Mouse (Mus musculus) kidney, postnatal 10 days (tissue): ENCODE results near the gene Svopl.
A peak's percentile ranks its signal among the peaks of the same experiment; 100 is the strongest.

Experiments used
- DNase-seq: peaks from one replicate; pipeline ENCODE4 v3.0.0; 2021; ENCODE audit warnings: mixed read lengths

Gene Svopl

DNA sequence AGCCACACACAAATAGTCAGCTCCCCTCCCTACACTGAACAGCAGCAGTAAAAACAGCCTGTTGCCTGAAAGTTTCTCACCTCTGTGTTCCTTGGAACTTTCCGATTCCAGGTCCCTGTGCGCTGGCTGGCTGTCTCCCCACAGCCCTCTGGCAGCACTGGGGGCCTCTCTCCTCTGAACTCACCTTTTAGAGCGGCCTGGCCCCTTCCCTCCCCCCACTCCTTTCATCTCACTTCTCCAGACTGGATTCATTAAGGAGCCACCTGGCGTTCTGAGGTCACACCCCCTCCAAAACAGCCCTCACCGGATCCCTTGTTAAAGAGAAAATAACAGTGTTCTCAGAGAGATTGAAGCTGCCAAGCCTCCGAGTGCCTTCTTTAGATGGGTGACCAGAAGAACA, at the start of gene Svopl:
Svopl (minus strand) TSS at position 159 of the 400 bp plus-strand sequence.
- DNase-seq: no peak

DNA sequence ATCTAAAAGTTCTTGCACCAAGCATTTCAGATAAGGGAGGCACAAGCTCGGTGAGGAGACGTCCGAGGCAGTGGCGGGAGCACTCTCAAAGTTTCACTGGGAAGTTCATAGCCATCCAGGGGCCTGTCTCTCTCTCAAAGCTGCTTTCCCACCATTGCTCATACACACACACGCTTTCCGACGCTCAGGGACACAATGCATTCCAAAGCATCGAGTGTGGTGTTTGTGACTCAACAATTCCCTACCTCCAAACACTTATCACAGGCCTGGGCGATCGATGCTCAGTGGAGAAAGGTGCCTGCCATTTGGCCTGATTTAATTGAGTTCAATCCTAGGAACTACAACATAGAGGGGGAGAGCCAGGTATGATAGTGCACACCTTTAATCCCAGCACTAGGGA, 47.9 kb upstream of the Svopl start:
- no peak for DNase-seq

DNA sequence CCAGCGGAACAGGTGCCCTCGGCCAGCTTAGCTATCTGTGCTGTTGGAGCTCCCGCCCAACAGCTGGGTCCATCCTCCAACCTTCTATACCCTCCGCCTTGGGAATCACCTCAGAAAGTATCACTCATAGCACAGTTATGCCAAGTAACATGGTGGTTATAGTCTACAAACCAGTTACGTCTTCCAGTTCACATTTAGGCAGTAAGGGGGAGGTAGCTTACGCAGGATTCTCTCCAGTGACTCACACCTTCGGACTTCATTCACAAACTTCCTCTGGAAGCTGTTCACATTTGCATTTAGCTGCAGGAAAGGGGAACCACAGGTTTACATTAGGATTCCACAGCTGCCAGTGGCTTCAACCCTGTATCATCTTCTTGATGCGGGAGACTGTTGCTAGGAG, 45.7 kb upstream of the Svopl start:
- no peak for DNase-seq

GRCm38 (mm10) chr6:38087242-38088026, 40.6 kb upstream of the Svopl start:
- DNase-seq: no peak

DNA sequence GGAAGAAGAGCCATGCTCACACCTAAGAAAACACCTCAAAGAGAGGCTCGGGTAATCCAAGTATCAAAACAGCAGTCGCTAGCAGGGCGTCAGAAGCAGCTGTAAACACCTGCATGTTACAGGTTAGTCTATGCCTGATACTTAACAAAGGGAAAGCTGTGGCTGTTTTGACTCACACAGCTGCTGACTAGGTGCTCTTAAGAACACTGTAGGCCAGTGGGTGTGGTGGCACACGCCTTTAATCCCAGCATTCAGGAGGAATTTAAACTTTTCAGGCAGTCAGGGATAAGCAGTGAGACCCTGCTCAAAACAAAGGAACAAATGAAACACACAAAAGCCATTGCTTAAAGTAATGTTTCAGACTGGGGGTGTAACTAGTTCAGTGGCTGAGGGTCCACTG, 36.4 kb upstream of the Svopl start:
- no peak for DNase-seq

GRCm38 (mm10) chr6:38081727-38082341, 35.0 kb upstream of the Svopl start:
- peak; percentile 50 for DNase-seq

DNA sequence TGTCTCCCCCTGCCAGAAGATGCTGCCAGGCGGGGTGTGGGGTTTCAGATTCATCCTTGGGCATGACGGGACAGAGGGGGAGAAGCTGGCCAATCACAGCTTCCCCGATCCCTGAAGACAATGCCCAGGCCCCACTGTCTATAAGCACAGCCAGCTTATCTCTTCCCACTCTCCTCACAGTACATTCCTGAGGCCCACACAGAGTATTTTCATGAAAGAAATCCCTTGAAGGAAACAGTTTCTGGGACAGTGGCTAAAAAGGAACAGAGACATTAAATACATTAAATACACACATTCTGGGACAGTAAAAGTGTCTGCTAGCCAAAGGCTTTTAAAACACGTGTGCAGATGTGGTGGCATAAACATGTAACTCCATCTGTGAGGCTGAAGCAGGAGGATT, 33.6 kb upstream of the Svopl start:
- DNase-seq: no peak

GRCm38 (mm10) chr6:38073592-38073991, 26.8 kb upstream of the Svopl start:
- no peak for DNase-seq

DNA sequence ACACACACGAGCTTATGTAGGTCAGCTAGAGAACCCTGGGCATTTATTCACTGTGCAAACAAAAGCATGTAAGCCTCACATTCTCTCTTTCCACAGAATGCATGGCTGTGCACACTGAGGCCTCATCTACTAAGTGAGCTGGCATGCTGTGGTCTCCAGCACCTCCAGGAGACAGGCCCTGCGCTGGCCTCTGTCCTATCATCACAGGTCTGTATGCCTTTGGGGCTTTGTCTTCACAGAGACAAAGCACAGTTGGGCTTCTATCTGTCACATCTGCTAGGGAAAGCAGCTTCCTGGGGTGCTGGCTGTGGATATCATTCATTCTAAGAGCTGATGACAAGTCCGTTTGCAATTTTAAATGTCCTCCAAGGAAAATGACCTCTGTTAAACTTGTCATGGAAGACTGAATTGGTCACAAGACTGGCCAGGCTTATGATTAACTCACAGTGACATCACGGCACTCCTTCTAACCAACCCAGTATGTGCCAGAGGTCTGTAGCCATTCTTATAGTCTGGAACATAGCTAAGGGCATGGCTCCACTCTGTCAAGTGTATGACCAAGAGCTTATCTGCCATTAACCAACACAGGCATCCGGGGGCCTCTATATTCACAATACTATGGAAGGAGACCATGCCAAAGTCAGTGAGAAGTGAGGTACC, 25.5 kb upstream of the Svopl start:
- peak; percentile 61 for DNase-seq

DNA sequence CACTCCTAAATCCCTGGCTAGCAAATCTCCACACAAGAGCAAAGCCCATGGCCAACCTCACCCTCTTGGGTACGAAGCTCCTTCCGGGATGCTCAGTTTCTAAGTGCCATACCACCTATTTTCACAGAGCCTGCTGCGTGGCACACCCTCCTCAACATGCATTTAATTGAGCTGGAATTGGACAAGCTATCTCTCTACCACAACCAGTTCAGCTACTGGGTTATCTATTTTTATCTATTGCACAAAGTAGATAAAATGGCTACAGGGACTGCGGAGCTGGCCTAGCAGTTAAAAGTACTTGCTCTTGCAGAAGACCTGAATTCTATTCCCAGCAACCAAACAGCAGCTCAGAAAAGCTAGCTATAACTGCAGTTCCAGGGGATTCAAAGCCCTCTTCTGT, 24.5 kb upstream of the Svopl start:
- DNase-seq: no peak

GRCm38 (mm10) chr6:38066215-38066614, 19.4 kb upstream of the Svopl start:
- peak; percentile 80 for DNase-seq

GRCm38 (mm10) chr6:38065501-38066122, 18.8 kb upstream of the Svopl start:
- no peak for DNase-seq

- DNase-seq: no peak
Observed at GRCm38 (mm10) chr6:38065122-38065500, 18.3 kb upstream of the Svopl start.

DNA sequence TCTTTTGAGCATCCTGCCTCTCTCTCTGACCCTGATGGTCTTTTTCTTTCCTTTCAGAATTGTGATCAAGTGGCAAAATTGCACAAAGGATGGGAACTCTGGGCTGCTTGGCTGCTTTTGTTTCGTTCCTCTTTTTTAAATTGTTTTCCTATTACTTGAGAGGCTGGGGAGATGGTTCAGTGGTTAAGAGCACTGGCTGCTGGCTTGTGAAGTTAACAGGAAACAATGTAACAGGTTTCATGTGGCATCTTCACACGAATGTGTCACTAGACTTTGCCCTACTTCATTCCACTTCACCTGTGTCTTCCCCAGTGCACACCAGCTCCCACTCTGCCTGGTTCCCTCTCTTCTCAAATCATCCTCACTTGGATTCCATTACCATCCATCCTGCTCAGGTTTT, 17.8 kb upstream of the Svopl start:
- DNase-seq: no peak

DNA sequence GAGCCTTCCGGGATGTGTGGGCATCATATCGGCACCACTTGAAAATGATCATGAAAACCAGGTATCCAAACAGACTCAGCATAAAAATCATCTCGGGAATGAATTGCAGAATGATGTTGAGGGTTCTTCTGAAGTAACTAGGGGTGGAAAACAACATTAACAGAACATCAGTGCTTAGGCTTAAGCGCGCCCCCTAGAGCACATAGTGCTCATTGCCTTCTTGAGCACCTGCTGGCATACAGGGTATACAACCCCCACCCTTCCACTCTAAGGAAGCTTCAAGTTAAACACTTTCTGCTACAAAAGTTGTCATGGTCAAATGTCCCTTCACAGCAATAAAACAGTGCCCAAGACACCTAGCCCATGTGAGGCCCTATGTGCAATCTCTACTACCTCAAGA, 12.0 kb upstream of the Svopl start:
- no peak for DNase-seq

GRCm38 (mm10) chr6:38055471-38056330, 8.9 kb upstream of the Svopl start:
- DNase-seq: no peak

GRCm38 (mm10) chr6:38049601-38050000, 2.8 kb upstream of the Svopl start:
- DNase-seq: no peak

- DNase-seq: peak; percentile 86
Observed at GRCm38 (mm10) chr6:38048800-38049561, 2.2 kb upstream of the Svopl start.

DNA sequence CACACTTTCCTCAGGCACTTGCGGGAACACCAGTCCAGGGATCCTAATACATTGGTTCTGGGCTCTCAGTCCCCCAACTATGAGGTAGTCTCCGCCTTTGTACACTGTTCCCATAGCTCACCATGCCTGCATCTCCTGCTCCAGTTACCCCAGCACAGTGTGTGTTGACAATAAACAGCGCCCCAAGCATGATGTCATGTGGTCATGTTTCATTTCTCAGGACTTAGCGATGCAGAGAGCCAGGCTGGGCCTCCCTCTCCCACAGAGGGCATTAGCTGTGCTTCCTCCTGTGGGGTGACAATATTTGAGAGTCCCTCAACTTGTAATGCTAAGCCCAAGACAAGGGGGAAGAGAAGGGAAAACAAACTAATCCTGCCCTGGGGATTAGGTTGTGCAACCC, 1.2 kb upstream of the Svopl start:
- no peak for DNase-seq

- peak; percentile 54 for DNase-seq
Observed at GRCm38 (mm10) chr6:38032801-38033566, 13.8 kb downstream of the Svopl start.

- peak; percentile 75 for DNase-seq
Observed at GRCm38 (mm10) chr6:38031924-38032540, 14.8 kb downstream of the Svopl start.
